Mouse (Mus musculus) monocyte, adult 5-6 weeks (primary cell): ENCODE data around the gene Hypm. TPM values are rescaled to one million over a fixed set of nuclear protein-coding genes. Genes with fewer than 3 reads are reported as not detected.

Experiments used
- ATAC-seq: fragments of 153-309, 156-312 bp; replicated peaks from 2 replicates; pipeline ENCODE4 v1.8.0; 2017; ENCODE audit warnings: mild to moderate bottlenecking; ENCODE audit not compliant: low TSS enrichment, insufficient number of reproducible peaks, severe bottlenecking, poor library complexity, low FRiP score
- total RNA-seq: library from RNA; stranded (forward); fragments of 200-1000, 200-491, 200-594 nt; gene quantifications from 3 replicates; pipeline ENCODE4 v1.2.3, GENCODE M21; 2017

Hypm gene
- total RNA-seq = not detected in 3 replicates

- ATAC-seq = no peak
Observed at GRCm38 (mm10) chrX:9846628-9847027, at the start of gene Hypm. Gene Hypm (plus strand): TSS chrX:9846928.

- no peak for ATAC-seq
Observed at GRCm38 (mm10) chrX:9810101-9810500, 36.6 kb upstream of the Hypm start.

- no peak for ATAC-seq
Observed at GRCm38 (mm10) chrX:9812469-9812868, 34.3 kb upstream of the Hypm start.

GRCm38 (mm10) chrX:9834779-9835178 lies 11.9 kb upstream of the Hypm start:
- ATAC-seq = no peak

GRCm38 (mm10) chrX:9849403-9849802 lies 2.7 kb downstream of the Hypm start, which contains the start of gene H2al3:
Gene H2al3 (plus strand): TSS chrX:9849703.
- ATAC-seq = no peak

GRCm38 (mm10) chrX:9861859-9862258 lies 15.1 kb downstream of the Hypm start:
- ATAC-seq = no peak

- ATAC-seq = no peak
Observed at GRCm38 (mm10) chrX:9875519-9875918, 28.8 kb downstream of the Hypm start.

- no peak for ATAC-seq
Observed at GRCm38 (mm10) chrX:9885322-9885721, 38.6 kb downstream of the Hypm start, which contains the start of gene Sytl5. Gene Sytl5 (plus strand): TSS chrX:9885622.

Other genes with a start within 250 kb of the Hypm start
- 87.6 to 109 TPM (median 92.3 TPM) in 3 replicates for gene Dynlt3, start 183.9 kb upstream of the Hypm start, total RNA-seq
- not detected in 3 replicates for gene H2al3, start 2.8 kb downstream of the Hypm start, total RNA-seq
- not detected in 3 replicates for gene Sytl5, start 38.7 kb downstream of the Hypm start, total RNA-seq